Mouse (Mus musculus): ENCODE data around the gene Col6a3. TPM values are rescaled to one million over a fixed set of nuclear protein-coding genes. Genes with fewer than 3 reads are reported as not detected.

Gene Col6a3
- polyA plus RNA-seq, 1 experiment: 38.6 TPM

DNA sequence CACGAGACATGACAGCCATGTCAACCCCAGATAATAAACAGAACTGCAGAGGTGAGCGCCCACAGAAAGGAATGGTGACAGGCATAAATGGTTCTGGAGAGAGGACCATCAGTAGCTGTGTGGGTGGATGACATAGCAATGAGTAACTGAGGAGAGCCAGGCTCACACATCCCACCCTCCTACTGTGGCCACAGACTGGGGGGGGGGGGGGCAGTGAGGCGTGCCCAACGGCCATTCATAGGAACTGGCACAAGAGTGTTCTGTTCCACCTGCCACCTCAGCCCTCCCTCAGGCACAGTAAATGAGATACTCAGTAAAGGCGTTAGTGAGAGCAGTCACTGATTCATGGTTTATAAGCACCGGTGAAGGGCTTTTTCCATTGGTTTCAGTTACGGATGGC, 23.0 kb upstream of the Col6a3 start:
- Histone ChIP-seq H3K79me2 (ENCODE audit: control insufficient read depth, insufficient read depth) (no peaks in the 10 kb centered on the region), H3K4me3 (ENCODE audit: insufficient read depth, poor library complexity, severe bottlenecking) (no peak overlapping the region), H3K27me3 (ENCODE audit: control insufficient read depth, insufficient read depth, insufficient read length) (no peaks in the 10 kb centered on the region), H3ac (ENCODE audit: control insufficient read depth, insufficient read length, low read depth) (no peak overlapping the region), H3K79me3 (ENCODE audit: low read depth) (no peaks in the 10 kb centered on the region), H3K36me3 (ENCODE audit: control insufficient read depth, insufficient read depth) (no peaks in the 10 kb centered on the region)
- TF ChIP-seq FOSL1 (IDR thresholded peaks at IDR 0.05; ENCODE audit: insufficient read depth, low read length, poor library complexity, severe bottlenecking): peak; percentile 3
- TF ChIP-seq MYOD1 (IDR thresholded peaks at IDR 0.05; ENCODE audit: control insufficient read depth, insufficient read length, low read depth): peak; percentile 52
- no peak for TF ChIP-seq MYOG (IDR thresholded peaks at IDR 0.05; ENCODE audit: control insufficient read depth, extremely low read depth, insufficient read length)

GRCm38 (mm10) chr1:90855880-90856279, 12.1 kb upstream of the Col6a3 start:
- TF ChIP-seq MYOG (IDR thresholded peaks at IDR 0.05; ENCODE audit: control insufficient read depth, extremely low read depth, insufficient read length) (no peak), FOSL1 (IDR thresholded peaks at IDR 0.05; ENCODE audit: insufficient read depth, low read length, poor library complexity, severe bottlenecking) (no peak), CEBPB (IDR thresholded peaks at IDR 0.05; ENCODE audit: low read depth) (no peak)
- Histone ChIP-seq H3K79me2 (ENCODE audit: control insufficient read depth, insufficient read depth) (no peaks in the 10 kb centered on the region), H3K36me3 (ENCODE audit: control insufficient read depth, insufficient read depth) (no peaks in the 10 kb centered on the region), H3K79me3 (ENCODE audit: low read depth) (no peaks in the 10 kb centered on the region), H3ac (ENCODE audit: control insufficient read depth, insufficient read length, low read depth) (no peak overlapping the region), H3K4me3 (ENCODE audit: insufficient read depth, poor library complexity, severe bottlenecking) (no peak overlapping the region), H3K27me3 (ENCODE audit: control insufficient read depth, insufficient read depth, insufficient read length) (no peaks in the 10 kb centered on the region)

- H3ac ChIP-seq (ENCODE audit: control insufficient read depth, insufficient read length, low read depth): no peak overlapping the region
- no peak overlapping the region for H3K4me3 ChIP-seq (ENCODE audit: insufficient read depth, poor library complexity, severe bottlenecking)
- no peaks in the 10 kb centered on the region for H3K36me3 ChIP-seq (ENCODE audit: control insufficient read depth, insufficient read depth)
- H3K79me2 ChIP-seq (ENCODE audit: control insufficient read depth, insufficient read depth): no peaks in the 10 kb centered on the region
- H3K79me3 ChIP-seq (ENCODE audit: low read depth): no peaks in the 10 kb centered on the region
- H3K27me3 ChIP-seq (ENCODE audit: control insufficient read depth, insufficient read depth, insufficient read length): no peaks in the 10 kb centered on the region
- TF ChIP-seq CTCF (IDR thresholded peaks at IDR 0.05; ENCODE audit: control insufficient read depth, insufficient read depth, insufficient read length): peak; percentile 14
- TF ChIP-seq MYOG (IDR thresholded peaks at IDR 0.05; ENCODE audit: control insufficient read depth, extremely low read depth, insufficient read length): no peak
Measured at GRCm38 (mm10) chr1:90849836-90850235, 6.1 kb upstream of the Col6a3 start.

GRCm38 (mm10) chr1:90845206-90845605, 1.4 kb upstream of the Col6a3 start:
- Histone ChIP-seq H3K27me3 (ENCODE audit: control insufficient read depth, insufficient read depth, insufficient read length) (no peaks in the 10 kb centered on the region), H3ac (ENCODE audit: control insufficient read depth, insufficient read length, low read depth) (no peak overlapping the region), H3K79me3 (ENCODE audit: low read depth) (peaks cover 30% of the 10 kb centered on the region), H3K4me3 (ENCODE audit: insufficient read depth, poor library complexity, severe bottlenecking) (no peak overlapping the region), H3K79me2 (ENCODE audit: control insufficient read depth, insufficient read depth) (peaks cover 39% of the 10 kb centered on the region), H3K36me3 (ENCODE audit: control insufficient read depth, insufficient read depth) (no peaks in the 10 kb centered on the region)
- TF ChIP-seq CEBPB (IDR thresholded peaks at IDR 0.05; ENCODE audit: low read depth): no peak
- TF ChIP-seq MYOD1 (IDR thresholded peaks at IDR 0.05; ENCODE audit: control insufficient read depth, insufficient read length, low read depth): no peak
- TF ChIP-seq FOSL1 (IDR thresholded peaks at IDR 0.05; ENCODE audit: insufficient read depth, low read length, poor library complexity, severe bottlenecking): no peak
- no peak for TF ChIP-seq USF1 (IDR thresholded peaks at IDR 0.05; ENCODE audit: low read depth)
- no peak for TF ChIP-seq MAX (IDR thresholded peaks at IDR 0.05)
- TF ChIP-seq CTCF (IDR thresholded peaks at IDR 0.05; ENCODE audit: control insufficient read depth, insufficient read depth, insufficient read length): no peak
- no peak for TF ChIP-seq MYOG (IDR thresholded peaks at IDR 0.05; ENCODE audit: control insufficient read depth, extremely low read depth, insufficient read length)

DNA sequence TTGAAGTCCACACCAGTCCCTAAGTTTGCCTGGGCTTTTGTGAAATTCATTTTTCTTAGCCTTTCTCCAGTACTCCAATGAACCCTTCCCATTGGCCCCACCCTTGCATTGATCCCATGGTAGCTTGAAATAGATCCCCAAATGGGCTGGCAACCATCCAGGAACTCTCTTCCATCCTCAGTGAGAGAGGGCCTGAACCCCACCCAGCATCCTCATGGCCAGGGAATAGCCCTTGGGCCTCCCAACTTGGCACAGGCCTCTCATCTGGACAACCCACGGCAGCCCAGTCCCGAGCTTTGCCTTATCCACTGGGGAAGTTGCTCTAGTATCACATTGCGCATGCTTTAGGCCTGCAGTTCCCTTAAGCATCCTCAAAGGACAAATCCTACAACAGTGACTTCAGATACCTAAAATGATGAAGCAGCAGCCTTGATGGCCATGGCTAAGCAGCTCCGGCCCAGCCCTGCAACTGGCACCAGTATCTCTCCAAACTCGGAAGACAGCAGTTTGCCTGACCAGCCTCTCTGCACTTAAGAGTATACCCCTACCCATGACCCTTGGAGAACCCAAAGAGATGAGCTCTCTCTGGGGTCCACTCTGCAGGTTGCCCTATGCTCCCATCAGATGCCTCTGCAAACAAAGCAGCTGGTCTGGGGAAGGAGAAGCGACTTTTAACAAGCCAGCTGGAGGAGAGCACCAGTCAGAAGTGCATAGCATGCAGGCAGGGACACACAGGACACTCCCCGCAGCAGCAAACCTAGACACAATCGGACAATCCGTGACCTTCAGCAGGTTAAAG, 783 bp downstream of the Col6a3 start:
- Histone ChIP-seq H3K27me3 (ENCODE audit: control insufficient read depth, insufficient read depth, insufficient read length) (no peaks in the 10 kb centered on the region), H3K4me3 (ENCODE audit: insufficient read depth, poor library complexity, severe bottlenecking) (peak overlapping the region; percentile 59), H3K79me2 (ENCODE audit: control insufficient read depth, insufficient read depth) (peaks cover 59% of the 10 kb centered on the region), H3K79me3 (ENCODE audit: low read depth) (peaks cover 40% of the 10 kb centered on the region), H3ac (ENCODE audit: control insufficient read depth, insufficient read length, low read depth) (peak overlapping the region; percentile 16), H3K36me3 (ENCODE audit: control insufficient read depth, insufficient read depth) (no peaks in the 10 kb centered on the region)
- TF ChIP-seq CTCF (IDR thresholded peaks at IDR 0.05; ENCODE audit: control insufficient read depth, insufficient read depth, insufficient read length): no peak
- TF ChIP-seq MYOD1 (IDR thresholded peaks at IDR 0.05; ENCODE audit: control insufficient read depth, insufficient read length, low read depth): no peak
- TF ChIP-seq CEBPB (IDR thresholded peaks at IDR 0.05; ENCODE audit: low read depth): no peak
- TF ChIP-seq USF1 (IDR thresholded peaks at IDR 0.05; ENCODE audit: low read depth): no peak
- no peak for TF ChIP-seq MAX (IDR thresholded peaks at IDR 0.05)
- no peak for TF ChIP-seq FOSL1 (IDR thresholded peaks at IDR 0.05; ENCODE audit: insufficient read depth, low read length, poor library complexity, severe bottlenecking)

DNA sequence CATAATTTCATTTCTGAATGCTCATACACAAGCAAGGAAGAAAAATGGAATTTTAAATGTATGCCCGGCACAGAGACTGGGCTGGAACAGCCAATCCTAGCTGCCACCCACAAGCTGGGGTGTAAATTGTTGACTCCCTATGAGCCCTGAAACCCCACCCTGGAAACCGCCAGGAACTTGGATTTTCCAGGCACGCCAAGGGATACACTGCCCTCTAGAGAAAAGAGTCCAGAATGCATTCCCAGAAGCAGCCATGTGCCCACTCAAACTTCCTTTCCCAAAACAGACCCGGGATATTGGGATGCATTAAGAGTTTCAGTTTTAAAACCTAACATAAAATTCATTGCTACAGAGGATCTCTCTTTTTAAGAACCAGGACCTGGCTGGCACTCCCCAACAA, 3.5 kb downstream of the Col6a3 start:
- Histone ChIP-seq H3K36me3 (ENCODE audit: control insufficient read depth, insufficient read depth) (no peaks in the 10 kb centered on the region), H3ac (ENCODE audit: control insufficient read depth, insufficient read length, low read depth) (no peak overlapping the region), H3K27me3 (ENCODE audit: control insufficient read depth, insufficient read depth, insufficient read length) (no peaks in the 10 kb centered on the region), H3K4me3 (ENCODE audit: insufficient read depth, poor library complexity, severe bottlenecking) (no peak overlapping the region), H3K79me2 (ENCODE audit: control insufficient read depth, insufficient read depth) (peaks cover 86% of the 10 kb centered on the region), H3K79me3 (ENCODE audit: low read depth) (peaks cover 61% of the 10 kb centered on the region)
- TF ChIP-seq USF1 (IDR thresholded peaks at IDR 0.05; ENCODE audit: low read depth) (no peak), CEBPB (IDR thresholded peaks at IDR 0.05; ENCODE audit: low read depth) (no peak), MYOD1 (IDR thresholded peaks at IDR 0.05; ENCODE audit: control insufficient read depth, insufficient read length, low read depth) (no peak), FOSL1 (IDR thresholded peaks at IDR 0.05; ENCODE audit: insufficient read depth, low read length, poor library complexity, severe bottlenecking) (no peak), CTCF (IDR thresholded peaks at IDR 0.05; ENCODE audit: control insufficient read depth, insufficient read depth, insufficient read length) (no peak), MYOG (IDR thresholded peaks at IDR 0.05; ENCODE audit: control insufficient read depth, extremely low read depth, insufficient read length) (no peak), MAX (IDR thresholded peaks at IDR 0.05) (peak; percentile 71)
